Mouse (Mus musculus): ENCODE results near the gene Ate1. TPM values are rescaled to one million over a fixed set of nuclear protein-coding genes. Genes with fewer than 3 reads are reported as not detected.
"Not testable (repeated sequence)": the region's sequence is repeated elsewhere in the genome, so short reads cannot be mapped to it uniquely, and the experiment has no call there.

Gene Ate1
- total RNA-seq, 2 experiments from 2014 or later = 57.7 to 65.1 TPM

DNA sequence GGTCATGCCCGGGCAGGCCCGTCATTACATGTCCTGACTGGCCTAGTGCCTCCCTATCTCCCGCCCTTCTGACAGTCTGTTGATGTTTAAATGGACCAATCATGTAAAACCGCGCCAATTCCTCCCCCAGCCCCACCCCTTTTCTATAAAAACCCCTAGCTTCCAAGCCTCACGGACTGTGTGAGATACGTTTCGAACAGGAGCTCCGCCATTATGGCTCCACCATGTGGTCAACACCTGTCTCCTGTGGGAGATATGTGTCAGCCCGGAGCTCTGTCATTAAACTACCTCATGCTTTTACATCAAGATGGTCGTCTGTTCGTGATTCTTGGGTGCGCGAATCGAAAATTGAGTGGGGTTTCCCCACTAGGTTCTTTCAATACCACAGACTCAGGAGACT lies 11.0 kb upstream of the Ate1 start:
- intact Hi-C loops (cut with DNase I) = loop anchor here (5.0 kb wide), 1 partner anchor 231 kb away; no protein-coding TSS in a partner anchor
- not testable (repeated sequence) for DNase-seq (ENCODE audit: low spot score in 2 of 2)

DNA sequence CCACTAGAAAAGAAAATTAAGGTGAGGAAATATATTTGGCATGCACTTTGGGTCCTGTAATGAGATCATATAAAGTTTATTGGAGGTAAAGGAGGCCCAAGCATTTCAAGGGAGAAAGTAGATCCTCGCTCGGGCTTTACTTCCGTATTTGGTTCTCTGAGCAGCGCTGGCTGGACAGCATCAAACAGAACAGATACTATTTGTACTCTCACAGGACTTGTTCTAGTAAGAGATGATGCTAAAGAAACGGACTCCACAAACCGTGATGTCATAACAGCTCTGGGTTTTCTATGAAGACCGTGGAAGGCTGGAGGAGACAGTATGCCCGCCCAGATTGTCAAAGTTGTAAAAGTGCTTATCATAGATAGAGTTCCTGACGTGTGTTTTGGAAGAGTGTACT lies 7.1 kb upstream of the Ate1 start:
- no peak for DNase-seq (ENCODE audit: low spot score in 2 of 2)
- intact Hi-C loops (cut with DNase I) = no loop called here

DNA sequence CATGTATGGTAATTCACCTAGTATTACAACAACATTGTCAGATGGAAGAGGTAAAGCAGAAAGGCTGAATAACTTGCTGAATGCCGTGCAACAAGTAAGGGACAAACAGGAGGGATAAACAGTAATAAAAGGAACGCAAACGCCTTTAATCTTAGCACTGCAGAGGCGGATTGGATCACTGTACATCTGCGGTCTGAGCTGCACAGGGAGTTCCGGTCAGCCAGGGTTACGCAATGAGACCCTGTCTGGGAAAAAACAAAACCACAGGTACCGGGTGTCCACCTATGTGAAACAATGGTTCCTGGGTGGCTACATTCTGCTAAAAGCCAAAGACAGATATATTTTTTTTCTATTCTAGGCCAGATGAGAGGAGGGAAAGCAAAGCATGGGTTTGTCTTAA lies 3.3 kb upstream of the Ate1 start:
- DNase-seq (ENCODE audit: low spot score in 2 of 2) = no peak
- intact Hi-C loops (cut with DNase I) = no loop called here

DNA sequence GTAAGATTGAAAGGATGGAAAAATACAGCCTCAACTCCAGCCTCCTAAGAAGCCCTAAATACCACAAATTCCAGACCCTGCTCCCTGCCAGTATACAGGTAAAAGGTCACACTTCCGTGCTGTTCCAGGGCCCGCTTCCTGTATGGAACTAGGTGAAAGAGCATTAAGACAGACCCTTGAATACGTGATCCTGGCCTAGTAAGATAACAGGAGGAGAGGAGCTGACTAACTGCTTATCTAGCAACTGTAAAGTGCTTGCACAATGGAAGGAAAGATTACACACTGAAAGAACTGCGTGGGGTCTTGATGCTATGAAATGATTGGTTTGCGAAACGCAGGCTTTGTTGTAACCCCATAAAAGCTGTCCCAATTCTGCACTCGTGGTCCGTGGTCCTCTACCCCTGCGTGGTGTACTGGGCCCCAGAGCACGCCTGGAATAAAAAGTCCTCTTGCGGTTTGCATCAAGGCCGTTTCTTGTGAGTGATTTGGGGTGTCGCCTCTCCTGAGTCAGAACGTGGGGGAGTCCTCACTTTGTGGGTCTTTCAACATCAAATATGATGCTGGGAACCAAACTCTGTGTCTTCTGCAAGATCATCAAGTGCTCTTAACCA lies 748 bp upstream of the Ate1 start:
- intact Hi-C loops (cut with DNase I) = no loop called here
- no peak for DNase-seq (ENCODE audit: low spot score in 2 of 2)

DNA sequence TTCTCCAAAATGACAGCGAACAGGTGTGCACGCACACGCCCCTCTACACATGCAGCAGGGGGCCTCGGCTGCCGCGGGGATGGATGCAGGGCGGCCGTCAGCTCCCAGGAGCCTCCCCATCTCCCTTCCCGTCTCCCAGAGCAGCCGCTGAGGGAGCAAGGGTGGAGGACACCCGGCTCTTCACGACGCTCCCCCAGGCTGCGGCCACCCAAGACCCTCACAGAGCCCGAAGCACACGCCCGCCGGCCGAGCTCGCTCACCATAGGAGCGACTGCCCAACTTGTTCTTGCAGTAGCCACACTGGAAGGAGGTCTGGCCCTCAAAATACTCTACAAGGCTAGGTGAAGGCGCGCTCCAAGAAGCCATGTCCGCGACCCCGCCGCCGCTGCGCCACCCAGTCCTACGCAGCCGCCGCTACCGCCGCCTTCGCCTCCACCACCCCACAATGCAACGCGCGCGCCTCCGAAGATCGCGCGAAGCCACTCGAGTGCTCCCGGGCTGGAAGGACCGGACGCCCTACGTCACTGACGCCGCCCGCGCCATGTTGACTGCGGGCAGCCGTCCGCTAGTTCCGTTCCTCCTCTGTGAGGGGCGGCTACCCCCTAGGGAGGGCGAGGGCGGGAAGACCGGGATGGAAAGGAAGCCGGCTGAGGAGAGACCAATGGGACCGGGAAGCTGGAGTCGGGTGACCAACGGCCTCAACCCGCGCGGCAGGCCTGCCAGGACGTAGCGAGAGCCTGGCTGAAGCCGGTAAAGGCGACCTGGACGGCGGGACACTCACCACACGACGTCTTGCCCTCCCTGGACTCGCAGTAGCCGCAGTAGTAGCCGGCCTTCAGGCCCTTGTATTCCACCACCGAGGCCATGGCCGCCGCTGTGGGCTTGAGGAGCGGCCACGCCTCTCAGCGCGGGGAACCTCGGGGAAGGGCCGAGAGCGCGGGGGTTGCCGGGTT lies 797 bp downstream of the Ate1 start:
- DNase-seq (ENCODE audit: low spot score in 2 of 2) = peak; percentile 98 to 99
- intact Hi-C loops (cut with DNase I) = loop anchor here (1.0 kb wide), 1 partner anchor 27 kb away; no protein-coding TSS in a partner anchor

DNA sequence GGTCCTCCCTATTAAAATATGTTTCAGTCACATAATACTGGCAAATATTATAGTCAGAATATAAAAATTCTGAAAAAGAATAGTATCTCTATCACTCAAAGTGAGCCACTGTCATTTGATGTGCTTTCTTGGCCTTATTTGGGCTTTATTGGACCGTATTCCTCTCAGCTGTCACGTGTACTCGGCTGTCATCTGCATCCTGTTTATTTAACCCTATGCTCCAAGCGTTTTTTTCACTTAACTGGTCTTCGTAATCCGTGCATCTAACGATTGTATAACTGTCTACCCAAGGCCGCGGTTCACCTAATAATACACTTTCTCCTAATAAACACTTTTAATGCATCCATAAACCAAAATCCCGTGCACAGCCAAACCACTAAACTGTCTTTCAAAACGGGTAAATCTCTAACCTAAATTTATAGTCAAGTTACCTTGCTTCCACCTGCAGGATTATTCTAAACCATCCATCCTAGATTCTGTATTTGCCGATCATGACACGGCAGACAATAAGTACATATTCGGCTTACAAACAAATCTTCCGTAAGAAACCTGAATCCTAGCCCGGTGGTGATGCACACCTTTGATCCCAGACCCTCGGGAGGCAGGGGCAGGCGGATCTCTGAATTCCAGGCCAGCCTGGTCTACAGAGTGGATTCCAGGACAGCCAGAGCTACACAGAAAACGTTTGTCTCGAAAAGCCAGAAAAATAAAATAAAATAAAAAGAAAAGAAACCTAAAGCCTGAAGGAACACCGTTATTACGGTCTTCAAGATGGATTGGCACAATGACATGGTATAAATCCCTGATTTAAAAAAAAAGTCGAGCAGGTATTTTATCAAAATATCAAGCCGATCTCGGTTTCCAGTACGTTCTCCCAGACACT lies 1.7 kb downstream of the Ate1 start:
- DNase-seq (ENCODE audit: low spot score in 2 of 2) = peak in 1 of 2 experiments; percentile 13
- intact Hi-C loops (cut with DNase I) = loop anchor here (1.0 kb wide), 1 partner anchor 28 kb away; no protein-coding TSS in a partner anchor

DNA sequence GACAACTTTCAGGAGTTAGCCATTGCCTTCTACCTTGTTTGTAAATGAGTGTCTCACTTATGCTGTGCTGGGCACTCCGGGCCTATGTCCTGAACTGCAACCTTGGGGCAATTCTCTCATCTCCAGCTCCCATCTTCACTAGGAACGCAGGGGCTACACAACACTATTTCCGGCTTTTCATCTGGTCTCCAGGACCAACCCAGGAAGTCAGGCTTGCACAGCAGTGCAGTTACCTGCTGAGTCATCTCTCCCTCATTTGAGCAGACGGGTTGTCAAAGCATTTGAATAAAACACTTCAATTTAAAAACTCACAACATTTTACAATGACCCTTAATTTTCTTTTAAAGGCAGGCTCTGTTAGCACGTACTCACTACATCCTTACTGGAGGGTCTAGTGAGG lies 9.9 kb downstream of the Ate1 start:
- no peak for DNase-seq (ENCODE audit: low spot score in 2 of 2)
- intact Hi-C loops (cut with DNase I) = no loop called here

DNA sequence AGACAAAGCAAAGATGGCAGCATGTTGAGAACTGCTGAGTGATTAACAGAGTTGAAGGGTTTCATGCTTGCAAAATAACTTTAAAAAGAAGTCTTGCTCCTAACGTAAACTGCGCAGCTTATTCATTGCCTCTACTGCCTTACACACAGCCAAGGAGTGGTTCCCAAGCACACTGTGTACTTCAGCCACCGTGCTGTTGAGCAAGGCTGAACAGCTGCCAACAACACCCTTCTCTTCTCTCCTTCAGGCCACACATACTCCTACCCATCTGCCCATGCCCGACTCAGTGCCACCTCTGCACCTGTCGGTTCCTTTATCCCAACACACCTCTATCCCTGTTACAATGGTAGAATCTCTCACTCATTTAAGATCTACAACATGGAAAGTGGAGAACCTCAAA lies 17.2 kb downstream of the Ate1 start:
- intact Hi-C loops (cut with DNase I) = no loop called here
- no peak for DNase-seq (ENCODE audit: low spot score in 2 of 2)

DNA sequence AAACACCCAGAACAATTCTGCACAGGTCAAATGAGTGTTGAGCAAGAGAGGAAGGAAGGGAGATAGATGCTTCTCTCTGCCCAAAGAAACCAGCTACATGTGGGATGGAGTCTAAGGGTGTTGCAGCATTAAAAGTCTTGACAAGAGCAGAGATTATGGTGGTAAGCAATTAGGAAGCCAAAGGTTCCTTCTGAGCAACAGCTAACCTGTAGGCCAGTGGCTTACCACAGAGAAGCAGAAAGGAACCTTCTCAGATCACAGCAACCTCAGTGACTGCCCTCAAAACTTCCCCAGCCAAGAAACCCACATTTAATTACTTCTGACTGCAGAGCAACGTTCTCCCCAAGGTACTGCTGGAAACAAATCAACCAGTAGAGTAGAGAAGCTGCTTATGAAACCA lies 18.7 kb downstream of the Ate1 start:
- intact Hi-C loops (cut with DNase I) = no loop called here
- DNase-seq (ENCODE audit: low spot score in 2 of 2) = no peak

DNA sequence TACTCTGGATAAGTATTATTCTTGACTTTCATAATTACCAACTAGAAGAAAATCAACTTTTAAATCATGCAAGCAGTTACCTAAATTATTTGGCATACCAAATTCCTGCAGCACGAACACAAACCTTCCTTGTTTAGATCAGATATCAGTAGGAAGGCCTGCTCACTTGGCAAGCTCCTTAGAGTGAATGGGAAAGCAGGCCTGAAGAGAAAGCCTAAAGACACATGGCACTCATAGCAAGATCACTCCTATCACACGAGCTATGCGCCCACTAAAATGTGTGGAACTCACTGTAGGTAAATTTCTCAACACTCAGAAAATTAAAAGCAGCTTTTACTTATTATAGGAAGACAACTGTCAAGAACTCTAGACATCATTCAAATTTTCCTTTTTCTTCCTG lies 26.8 kb downstream of the Ate1 start:
- no peak for DNase-seq (ENCODE audit: low spot score in 2 of 2)
- intact Hi-C loops (cut with DNase I) = no loop called here

DNA sequence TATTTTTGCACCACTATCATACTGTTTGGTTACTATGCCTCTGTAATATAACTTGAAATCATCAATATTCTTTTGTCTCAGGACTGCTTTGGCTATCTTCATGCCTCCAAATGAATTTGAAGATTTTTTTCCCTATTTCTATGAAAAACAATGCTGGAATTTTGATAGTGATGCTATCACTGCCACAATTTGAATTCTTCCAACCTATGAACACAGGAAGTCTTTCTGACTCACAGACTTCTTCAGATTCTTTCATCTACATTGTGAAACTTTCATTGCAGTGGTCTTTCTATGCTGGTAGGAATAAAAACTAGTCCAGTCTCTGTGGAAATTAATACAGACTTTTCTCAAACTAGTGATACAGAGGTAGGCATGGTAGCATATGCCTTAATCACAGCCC lies 28.1 kb downstream of the Ate1 start:
- DNase-seq (ENCODE audit: low spot score in 2 of 2) = no peak
- intact Hi-C loops (cut with DNase I) = no loop called here

DNA sequence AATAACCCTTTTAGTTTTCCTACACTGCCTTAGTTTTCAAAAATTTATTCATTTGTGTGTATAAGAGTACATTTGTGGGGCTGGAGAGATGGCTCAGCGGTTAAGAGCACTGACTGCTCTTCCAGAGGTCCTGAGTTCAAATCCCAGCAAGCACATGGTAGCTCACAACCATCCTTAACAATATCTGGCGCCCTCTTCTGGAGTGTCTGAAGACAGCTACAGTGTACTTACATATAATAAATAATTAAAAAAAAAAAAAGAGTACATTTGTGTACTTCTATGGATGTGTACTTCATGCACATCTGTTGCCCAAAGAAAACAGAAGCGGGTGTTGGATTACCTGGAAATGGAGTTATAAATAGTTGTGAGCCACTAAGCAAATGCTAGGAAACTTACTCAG lies 41.2 kb downstream of the Ate1 start:
- intact Hi-C loops (cut with DNase I) = loop anchor here (5.0 kb wide), 1 partner anchor 207 kb away; no protein-coding TSS in a partner anchor

DNA sequence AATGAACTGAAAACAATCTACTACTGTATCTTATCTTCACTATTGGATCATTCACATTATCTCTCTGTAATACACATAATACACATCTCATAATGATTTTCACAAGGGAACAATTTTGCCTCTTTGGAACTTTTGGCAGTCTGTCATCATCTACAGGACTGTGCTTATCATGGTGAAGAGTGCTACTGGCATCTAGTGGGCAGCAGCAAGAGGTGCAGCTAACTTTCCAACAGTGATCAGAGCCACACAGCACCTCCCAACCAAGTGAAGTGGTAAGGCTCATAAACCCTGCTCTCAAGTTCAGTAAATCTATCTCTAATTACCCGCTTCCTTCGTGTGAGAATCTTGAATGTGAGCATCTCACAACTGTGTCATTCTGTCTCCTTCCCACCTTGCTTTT lies 44.2 kb downstream of the Ate1 start:
- DNase-seq (ENCODE audit: low spot score in 2 of 2) = peak; percentile 30 to 34
- intact Hi-C loops (cut with DNase I) = loop anchor here (2.0 to 5.0 kb wide), 2 partner anchors 204 to 825 kb away; no protein-coding TSS in a partner anchor

More for the DNA sequence above, 41.2 kb downstream of the Ate1 start:
- not testable (repeated sequence) for DNase-seq (ENCODE audit: low spot score in 2 of 2)

DNA sequence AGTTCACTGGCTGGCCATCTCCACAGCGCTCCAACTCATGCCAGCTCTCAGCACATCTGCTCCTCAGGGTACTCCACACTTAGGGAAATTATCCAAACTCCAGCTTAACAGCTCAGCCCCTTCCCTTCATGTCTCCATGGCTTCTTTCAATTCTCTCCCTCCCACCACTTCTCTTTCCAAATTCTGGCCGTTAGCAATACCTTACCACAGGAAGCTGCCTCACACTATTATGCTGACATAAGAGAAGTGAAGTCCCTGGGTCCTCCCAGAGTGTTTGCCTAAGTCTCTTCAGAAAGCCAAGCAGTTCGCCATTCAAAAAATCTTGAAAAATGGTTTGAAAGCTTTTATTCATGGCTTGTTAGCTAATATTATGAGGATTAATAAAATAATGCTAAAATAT lies 46.3 kb downstream of the Ate1 start:
- intact Hi-C loops (cut with DNase I) = loop anchor here (5.0 kb wide), 1 partner anchor 92 kb away; no protein-coding TSS in a partner anchor
- no peak for DNase-seq (ENCODE audit: low spot score in 2 of 2)

DNA sequence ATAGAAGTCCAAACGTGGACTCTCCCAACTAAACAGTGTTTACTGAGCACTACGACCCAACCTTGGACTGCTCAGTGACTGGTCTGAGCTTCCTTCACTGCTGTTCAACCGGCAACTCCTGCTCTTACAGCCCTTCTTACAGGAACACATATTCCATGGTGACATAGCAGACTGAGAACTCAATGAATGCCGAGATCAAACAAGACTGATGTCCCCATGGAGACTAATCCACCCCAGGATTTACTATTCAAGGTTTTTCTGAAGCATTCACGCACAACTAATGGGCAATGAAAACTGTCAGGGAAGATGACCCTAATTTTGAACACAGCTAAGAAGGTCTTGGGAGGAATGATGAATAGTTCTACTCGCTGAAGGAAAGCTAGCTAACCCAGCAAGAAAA lies 47.5 kb downstream of the Ate1 start:
- intact Hi-C loops (cut with DNase I) = loop anchor here (5.0 kb wide), 1 partner anchor 90 kb away; no protein-coding TSS in a partner anchor
- no peak for DNase-seq (ENCODE audit: low spot score in 2 of 2)

DNA sequence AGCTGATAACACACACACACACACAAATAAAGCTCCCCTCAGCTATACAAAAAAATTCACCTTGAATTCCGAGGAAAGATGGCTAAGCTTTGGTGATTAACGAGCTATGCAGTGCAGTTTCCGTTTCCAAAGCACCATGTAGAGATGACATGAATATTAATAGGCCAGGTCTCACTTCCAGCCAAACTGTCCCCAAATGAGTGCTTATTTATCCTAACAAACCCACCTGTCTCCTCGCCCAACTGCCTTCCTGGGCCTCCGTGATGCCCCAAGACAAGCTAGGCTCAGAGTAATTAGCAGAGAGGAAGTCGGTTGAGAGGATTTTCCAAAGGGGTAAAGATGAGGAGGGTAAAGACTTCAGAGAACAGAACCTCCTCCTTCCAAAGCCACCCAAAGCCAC lies 49.1 kb downstream of the Ate1 start:
- DNase-seq (ENCODE audit: low spot score in 2 of 2) = no peak
- intact Hi-C loops (cut with DNase I) = loop anchor here (5.0 kb wide), 1 partner anchor 89 kb away; no protein-coding TSS in a partner anchor

DNA sequence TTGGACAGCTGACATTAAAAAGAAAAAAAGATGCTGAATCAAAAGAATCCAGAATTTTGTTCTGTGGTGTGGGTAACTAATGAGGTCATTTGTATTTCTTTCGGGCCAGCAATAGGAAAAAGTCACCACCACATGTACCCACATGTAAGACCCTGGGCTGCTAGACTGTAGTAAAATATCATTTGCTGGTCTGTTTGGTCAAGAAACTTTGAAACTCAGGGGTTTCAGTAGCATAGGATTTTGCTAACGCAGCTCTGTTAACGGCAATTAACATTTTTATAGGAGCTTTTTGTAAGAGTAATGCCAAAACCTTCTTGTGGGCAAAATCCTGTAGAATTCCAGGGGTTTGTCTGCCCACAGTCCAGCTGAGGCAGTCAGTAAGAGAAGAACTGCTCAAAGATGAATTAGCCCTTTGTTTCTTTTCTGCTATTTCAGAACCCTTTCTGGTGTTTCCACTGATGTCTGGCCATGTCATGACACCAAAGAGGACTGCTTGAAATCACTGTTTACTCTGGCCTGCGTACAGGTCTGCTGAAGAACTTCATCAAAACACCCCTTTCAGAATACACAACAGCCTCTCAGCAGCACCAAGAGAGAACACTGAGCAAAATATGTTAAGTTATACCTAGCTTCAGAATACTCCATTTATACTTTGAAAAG lies 64.5 kb downstream of the Ate1 start:
- intact Hi-C loops (cut with DNase I) = no loop called here
- no peak for DNase-seq (ENCODE audit: low spot score in 2 of 2)

DNA sequence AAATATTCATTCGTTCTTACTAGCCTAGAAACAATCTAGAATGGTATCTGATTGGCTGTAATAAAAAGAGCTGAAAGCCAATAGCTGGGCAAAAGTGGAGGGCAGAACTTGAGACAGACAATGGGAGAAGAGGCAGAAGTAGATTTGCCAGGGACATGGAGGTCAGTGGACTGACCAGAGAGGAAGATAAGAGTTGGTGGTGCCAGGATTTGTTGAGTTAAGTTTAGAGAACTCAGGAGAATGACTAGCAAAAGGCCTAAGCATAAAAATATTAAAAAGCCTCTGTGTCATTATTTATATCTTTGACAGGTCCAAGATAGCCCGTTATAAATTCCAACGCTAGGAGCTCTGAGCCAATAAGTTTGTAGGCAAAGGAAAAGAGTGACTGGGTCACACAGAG lies 65.9 kb downstream of the Ate1 start:
- no peak for DNase-seq (ENCODE audit: low spot score in 2 of 2)
- intact Hi-C loops (cut with DNase I) = no loop called here

DNA sequence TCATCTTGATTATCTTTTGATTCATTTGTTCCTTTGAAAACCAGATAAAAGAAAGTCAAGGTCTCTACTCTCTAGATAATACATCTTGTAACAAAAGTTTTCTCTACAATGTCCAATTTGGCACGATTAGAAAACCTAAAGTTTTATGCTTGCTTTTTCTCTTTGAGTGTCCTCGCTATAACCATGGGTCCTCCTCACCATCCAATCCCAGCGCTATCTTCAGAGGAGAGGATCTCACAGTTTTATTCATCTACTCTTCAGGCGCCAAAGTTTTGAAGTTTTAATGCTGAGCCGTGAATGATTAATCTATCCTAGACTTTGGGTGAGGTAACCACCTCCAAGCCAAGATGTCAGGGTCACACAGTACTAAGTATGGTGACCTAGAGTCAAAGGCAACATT lies 84.4 kb downstream of the Ate1 start:
- intact Hi-C loops (cut with DNase I) = no loop called here
- DNase-seq (ENCODE audit: low spot score in 2 of 2) = no peak

Measured in left cerebral cortex, postnatal 36 days (tissue).